In genomic region chr7:73124976-73125375, GRCm38 (mm10) we compare ENCODE assay signal across 12 mouse cellular contexts.
DNase-seq lines count a peak whose midpoint lies in the region.
"Had no signal": no experiment of that assay in that cellular context is flagged by ENCODE, and none has a peak within 500 bp of the region (broad histone marks: within the 10 kb centered on the region; RNA-seq: fewer than 3 reads in every experiment).

No protein-coding gene starts in this region.

- DNase-seq in heart, adult 18-20 months, result peak; percentile 11 to 28
- no peak for DNase-seq in heart, postnatal 25 days (ENCODE audit: low spot score)
- DNase-seq in kidney, adult 9 months, result peak; percentile 54
- no peak for DNase-seq in kidney, postnatal 4 days
- peak; percentile 4 for DNase-seq in brain, adult 2 months (ENCODE audit: low read depth, low spot score)
- DNase-seq in gonadal fat pad, adult 2 months (ENCODE audit: low read depth), result peak; percentile 47
- DNase-seq in layer of hippocampus, adult 8-10 months (ENCODE audit: low spot score in 2 of 2), result no peak
- DNase-seq: cerebellum, adult 11-12 months; heart, postnatal 4 days; lung, adult 18-20 months; lung, postnatal 4 days; thymus, postnatal 36 days had no signal

- intact Hi-C loops in heart, postnatal 25 days (cut with DNase I), result loop anchor here (5.0 kb wide), 1 partner anchor 252 kb away; the partner anchor contains the start of gene Rgma

Comparison
In these comparisons a context has a peak if more than half of its experiments do, and no peak if none do; other contexts are left out.
1. DNase-seq: peak in heart, adult 18-20 months (2 of 2), kidney, adult 9 months (single experiment), brain, adult 2 months (single experiment) and gonadal fat pad, adult 2 months (single experiment); none in heart, postnatal 25 days (single experiment), kidney, postnatal 4 days (0 of 2) and layer of hippocampus, adult 8-10 months (0 of 2).